Comparison of ENCODE assay signal across 33 mouse cellular contexts in the genomic region with DNA sequence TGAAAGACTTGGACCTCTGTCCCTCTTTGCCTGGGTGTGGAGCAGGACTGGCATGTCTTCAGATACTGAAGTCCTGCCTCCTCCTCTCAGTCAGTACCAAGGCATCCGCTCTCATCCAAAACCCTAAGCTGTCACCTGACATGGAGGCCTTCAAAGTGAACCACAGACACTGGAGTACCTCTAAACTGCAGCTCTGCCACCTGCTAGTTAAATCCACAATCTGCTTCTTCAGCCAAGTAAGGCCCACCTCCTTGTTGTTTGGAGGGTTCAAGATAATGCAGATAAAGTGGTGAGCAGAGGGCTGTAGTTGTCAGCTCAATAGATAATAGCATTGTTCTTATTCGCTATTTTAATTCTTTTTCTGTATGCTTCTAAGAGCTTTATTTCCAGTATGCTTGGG. TPM values are rescaled to one million over a fixed set of nuclear protein-coding genes. Genes with fewer than 3 reads are reported as not detected.
DNase-seq lines count a peak whose midpoint lies in the region; ATAC-seq and TF ChIP-seq lines count a peak whose summit lies in the region.
"Had no signal": no experiment of that assay in that cellular context is flagged by ENCODE, and none has a peak within 500 bp of the region (broad histone marks: within the 10 kb centered on the region; RNA-seq: fewer than 3 reads in every experiment).

No protein-coding gene starts in this region.

- ATAC-seq in liver, embryonic 14.5 days (ENCODE audit: insufficient read depth): peak; percentile 72
- ATAC-seq: forebrain, embryonic 14.5 days; intestine, embryonic 15.5 days had no signal

- no peaks in the 10 kb centered on the region; the same call in 1 of the 2 replicates for H3K36me3 ChIP-seq in kidney, adult 2 months (ENCODE audit: control insufficient read depth, insufficient read depth, low read length)
- H3K36me3 ChIP-seq in liver, embryonic 14.5 days (replicated peaks; ENCODE audit: control insufficient read depth, insufficient read depth, low read depth): peaks cover 12% of the 10 kb centered on the region
- peaks cover 7% of the 10 kb centered on the region for H3K36me3 ChIP-seq in thymus, adult 2 months (ENCODE audit: control insufficient read depth, insufficient read depth, low read length)

- no peak overlapping the region for H3K4me2 ChIP-seq in liver, embryonic 14.5 days (ENCODE audit: low read depth)
- H3K4me2 ChIP-seq: embryonic facial prominence, embryonic 15.5 days; hindbrain, embryonic 15.5 days; intestine, embryonic 15.5 days; lung, embryonic 15.5 days; neural tube, embryonic 15.5 days had no signal

- TF ChIP-seq CTCF in kidney, adult 2 months (conservative IDR thresholded peaks at IDR 0.05; ENCODE audit: insufficient read depth, insufficient read length, low read depth, low read length): no peak
- no peak for TF ChIP-seq CTCF in liver, embryonic 14.5 days (IDR thresholded peaks at IDR 0.05; ENCODE audit: low read depth)
- TF ChIP-seq CTCF in thymus, adult 2 months (IDR thresholded peaks at IDR 0.05; ENCODE audit: borderline replicate concordance, control insufficient read depth, extremely low read depth, insufficient read depth, low read length, poor library complexity): no peak
- no peak for TF ChIP-seq CTCF in cerebellum, adult 2 months (IDR thresholded peaks at IDR 0.05; ENCODE audit: borderline replicate concordance, insufficient read depth, low read depth, low read length)

- WGBS in kidney, adult 2 months: 93% methylated on average over 2 of the region's 2 CpGs
- WGBS in liver, embryonic 14.5 days (ENCODE audit: insufficient replicate concordance): 21% methylated on average over 2 of the region's 2 CpGs
- 29% methylated on average over 2 of the region's 2 CpGs for WGBS in thymus, adult 2 months
- WGBS in cerebellum, adult 2 months: 95% methylated on average over 2 of the region's 2 CpGs

- H3K9me3 ChIP-seq in liver, embryonic 14.5 days (ENCODE audit: control insufficient read depth, low read length): no peaks in the 10 kb centered on the region
- H3K9me3 ChIP-seq: embryonic facial prominence, embryonic 15.5 days; heart, embryonic 10.5 days; hindbrain, embryonic 15.5 days; intestine, embryonic 15.5 days; lung, embryonic 15.5 days; midbrain, embryonic 10.5 days; neural tube, embryonic 15.5 days had no signal

- H3K9ac ChIP-seq in liver, embryonic 14.5 days (replicated peaks): no peak overlapping the region
- H3K9ac ChIP-seq: embryonic facial prominence, embryonic 15.5 days; hindbrain, embryonic 15.5 days; intestine, embryonic 15.5 days; lung, embryonic 15.5 days; neural tube, embryonic 15.5 days had no signal

- H3K27ac ChIP-seq in kidney, adult 2 months (ENCODE audit: insufficient read depth, low read depth, low read length): peak overlapping the region; percentile 37; the same call in 1 of the 2 replicates
- H3K27ac ChIP-seq in liver, embryonic 14.5 days: no peak overlapping the region
- H3K27ac ChIP-seq in thymus, adult 2 months (ENCODE audit: control insufficient read depth, insufficient read depth, low read length): no peak overlapping the region
- no peak overlapping the region for H3K27ac ChIP-seq in cerebellum, adult 2 months (ENCODE audit: insufficient read depth, low read length)
- H3K27ac ChIP-seq: embryonic facial prominence, embryonic 15.5 days; heart, embryonic 10.5 days; hindbrain, embryonic 15.5 days; intestine, embryonic 15.5 days; lung, embryonic 15.5 days; midbrain, embryonic 10.5 days; neural tube, embryonic 15.5 days had no signal

- DNase-seq in kidney, adult 2 months: no peak
- DNase-seq in kidney, postnatal 10 days: no peak
- no peak for DNase-seq in liver, embryonic 14.5 days (ENCODE audit: low read depth in 3 of 3, low spot score in 3 of 3)
- peak; percentile 32 for DNase-seq in thymus, adult 2 months
- DNase-seq in thymus, postnatal 4 days: peak; percentile 37
- DNase-seq in cerebellum, adult 2 months: no peak
- DNase-seq in B cell, adult 2 months: no peak
- no peak for DNase-seq in left cerebral cortex, postnatal 25 days (ENCODE audit: low spot score in 2 of 2)
- DNase-seq: adrenal gland, postnatal 36 days; cerebellum, adult 18-20 months; cerebellum, postnatal 25 days; heart, postnatal 4 days; layer of hippocampus, postnatal 36 days; lung, postnatal 36 days; right cerebral cortex, adult 18-20 months; right cerebral cortex, postnatal 4 days had no signal

- TF ChIP-seq EP300 in liver, embryonic 14.5 days (IDR thresholded peaks at IDR 0.05; ENCODE audit: low read depth): peak; percentile 45; the same call in 1 of the 2 replicates

- intact Hi-C loops in left cerebral cortex, postnatal 25 days (cut with DNase I): no loop called here

- H3K4me1 ChIP-seq in kidney, adult 2 months (ENCODE audit: control insufficient read depth, insufficient read depth, low read length): peaks cover 19% of the 10 kb centered on the region
- H3K4me1 ChIP-seq in liver, embryonic 14.5 days (replicated peaks; ENCODE audit: control insufficient read depth in 2 of 2, insufficient read depth in 2 of 2, low read length in 1 of 2): peaks cover 11 to 28% of the 10 kb centered on the region in 2 experiments
- peaks cover 12% of the 10 kb centered on the region for H3K4me1 ChIP-seq in thymus, adult 2 months (replicated peaks; ENCODE audit: control insufficient read depth, insufficient read depth, low read length)
- H3K4me1 ChIP-seq in cerebellum, adult 2 months (ENCODE audit: control insufficient read depth, insufficient read depth, low read length): peaks cover 3% of the 10 kb centered on the region; the same call in 1 of the 2 replicates

- H3K4me3 ChIP-seq in kidney, adult 2 months (ENCODE audit: insufficient read depth, low read depth, low read length): no peak overlapping the region
- H3K4me3 ChIP-seq in liver, embryonic 14.5 days (ENCODE audit: insufficient read depth in 1 of 2, low read depth in 2 of 2, low read length in 2 of 2): no peak overlapping the region
- no peak overlapping the region for H3K4me3 ChIP-seq in thymus, adult 2 months (ENCODE audit: control insufficient read depth, insufficient read depth, low read length)
- no peak overlapping the region for H3K4me3 ChIP-seq in cerebellum, adult 2 months (replicated peaks; ENCODE audit: insufficient read depth, low read depth, low read length)
- H3K4me3 ChIP-seq: embryonic facial prominence, embryonic 15.5 days; heart, embryonic 10.5 days; hindbrain, embryonic 15.5 days; intestine, embryonic 15.5 days; lung, embryonic 15.5 days; midbrain, embryonic 10.5 days; neural tube, embryonic 15.5 days had no signal

- TF ChIP-seq POLR2A in kidney, adult 2 months (IDR thresholded peaks at IDR 0.05; ENCODE audit: low read depth, low read length): no peak
- no peak for TF ChIP-seq POLR2A in thymus, adult 2 months (IDR thresholded peaks at IDR 0.05; ENCODE audit: control insufficient read depth, extremely low read depth, insufficient read depth, low read length, poor library complexity)
- no peak for TF ChIP-seq POLR2A in cerebellum, adult 2 months (IDR thresholded peaks at IDR 0.05; ENCODE audit: borderline replicate concordance, insufficient read depth, low read length)

- H3K27me3 ChIP-seq in kidney, adult 2 months (replicated peaks; ENCODE audit: control insufficient read depth, insufficient read depth, low read length): no peaks in the 10 kb centered on the region
- H3K27me3 ChIP-seq in liver, embryonic 14.5 days (ENCODE audit: control insufficient read depth, insufficient read depth, low read length): no peaks in the 10 kb centered on the region
- no peaks in the 10 kb centered on the region for H3K27me3 ChIP-seq in thymus, adult 2 months (ENCODE audit: control insufficient read depth, insufficient read depth, low read length)
- H3K27me3 ChIP-seq in cerebellum, adult 2 months (ENCODE audit: control insufficient read depth, insufficient read depth, low read length): no peaks in the 10 kb centered on the region
- H3K27me3 ChIP-seq: embryonic facial prominence, embryonic 15.5 days; hindbrain, embryonic 15.5 days; intestine, embryonic 15.5 days; lung, embryonic 15.5 days; neural tube, embryonic 15.5 days; Patski had no signal

RNA-seq across cellular contexts. Expression of gene Rab22a, which starts 5.7 kb away (rescaled TPM):
- polyA plus RNA-seq in kidney, adult 2 months (2012; rRNA removed): 24.4 and 28.2 TPM in 2 replicates
- polyA plus RNA-seq in liver, embryonic 14.5 days (2012; rRNA removed): 2.7 and 3.7 TPM in 2 replicates
- 13.2 and 15.6 TPM in 2 replicates for polyA plus RNA-seq in liver, embryonic 14.5 days (2014; fragmentation: Nextera tagmentation; extraction: Ambion mirVana)
- 33.8 and 69.1 TPM in 2 replicates for polyA plus RNA-seq in thymus, adult 2 months (2012; rRNA removed)
- polyA plus RNA-seq in cerebellum, adult 2 months (2012; rRNA removed): 20.1 and 21.6 TPM in 2 replicates
- total RNA-seq in left cerebral cortex, postnatal 25 days (2021): 10 to 100 TPM; 24.5 to 29.3 TPM

RNA-seq across cellular contexts. Expression of gene 1700010B08Rik, which starts 53.9 kb away (rescaled TPM):
- polyA plus RNA-seq in kidney, adult 2 months (2012; rRNA removed): not detected in 2 replicates
- polyA plus RNA-seq in liver, embryonic 14.5 days (2012; rRNA removed): not detected in 2 replicates
- polyA plus RNA-seq in liver, embryonic 14.5 days (2014; fragmentation: Nextera tagmentation; extraction: Ambion mirVana): not detected in 2 replicates
- not detected in 2 replicates for polyA plus RNA-seq in thymus, adult 2 months (2012; rRNA removed)
- not detected in 2 replicates for polyA plus RNA-seq in cerebellum, adult 2 months (2012; rRNA removed)
- not detected for total RNA-seq in left cerebral cortex, postnatal 25 days (2021)
- total RNA-seq: adrenal gland, adult 18-20 months; adrenal gland, postnatal 36 days; gastrocnemius, adult 8-10 months; heart, postnatal 4 days; layer of hippocampus, adult 8-10 months; layer of hippocampus, postnatal 36 days; left cerebral cortex, postnatal 14 days had no signal
- polyA plus RNA-seq: embryonic facial prominence, embryonic 15.5 days; forebrain, embryonic 14.5 days; frontal cortex, adult 2 months; heart, embryonic 10.5 days; heart, embryonic 16.5 days; hindbrain, embryonic 15.5 days; intestine, embryonic 15.5 days; limb, embryonic 14.5 days; lung, embryonic 15.5 days; midbrain, embryonic 10.5 days; neural tube, embryonic 15.5 days; Patski; stomach, embryonic 14.5 days had no signal

Comparison
In these comparisons a context has a peak if more than half of its experiments do, and no peak if none do; other contexts are left out.
1. DNase-seq: peak in thymus, adult 2 months (single experiment) and thymus, postnatal 4 days (single experiment); none in kidney, adult 2 months (single experiment), kidney, postnatal 10 days (single experiment), liver, embryonic 14.5 days (0 of 3), cerebellum, adult 2 months (0 of 2), B cell, adult 2 months (0 of 2) and left cerebral cortex, postnatal 25 days (0 of 2).